Mouse (Mus musculus) midbrain, embryonic 14.5 days (tissue): ENCODE results near the gene Tgfbr2. TPM values are rescaled to one million over a fixed set of nuclear protein-coding genes. Genes with fewer than 3 reads are reported as not detected.

Experiments used
- ATAC-seq: fragments of 200-750 bp; cut with Nextera tagmentation; 2 replicates; pipeline ENCODE4 v1.8.0; 2017; ENCODE audit warnings: moderate number of reproducible peaks, moderate library complexity; ENCODE audit not compliant: low FRiP score, low TSS enrichment
- DNase-seq: peaks from one replicate; pipeline ENCODE4 v3.0.0-alpha.2; 2015
- H3K27ac ChIP-seq: fragments of 300-500 bp; sonication (generic); replicated peaks from 2 replicates; pipeline ENCODE4 v1.5.1; 2014; ENCODE audit warnings: mild to moderate bottlenecking, low read depth, low read length, moderate library complexity
- H3K27me3 ChIP-seq: fragments of 300-500 bp; sonication (generic); 2 replicates; pipeline ENCODE4 v1.6.1; 2014; ENCODE audit warnings: low read length, control low read depth, mixed read lengths; ENCODE audit not compliant: control insufficient read depth, insufficient read depth
- H3K36me3 ChIP-seq: fragments of 300-500 bp; sonication (generic); 2 replicates; pipeline ENCODE4 v1.6.1; 2014; ENCODE audit warnings: low read length, control low read depth; ENCODE audit not compliant: control insufficient read depth, insufficient read depth
- H3K4me1 ChIP-seq: fragments of 300-500 bp; sonication (generic); 2 replicates; pipeline ENCODE4 v1.6.1; 2014; ENCODE audit warnings: mild to moderate bottlenecking, antibody characterized with exemption, low read length, control low read depth; ENCODE audit not compliant: control insufficient read depth, insufficient read depth
- H3K4me2 ChIP-seq: fragments of 300-500 bp; sonication (generic); 2 replicates; pipeline ENCODE4 v1.6.1; 2014; ENCODE audit warnings: mild to moderate bottlenecking, low read length, moderate library complexity
- H3K4me3 ChIP-seq: fragments of 300-500 bp; sonication (generic); replicated peaks from 2 replicates; pipeline ENCODE4 v1.5.1; 2014; ENCODE audit warnings: low read depth, low read length
- H3K9ac ChIP-seq: fragments of 300-500 bp; sonication (generic); replicated peaks from 2 replicates; pipeline ENCODE4 v1.6.1; 2014; ENCODE audit warnings: mild to moderate bottlenecking, low read length, moderate library complexity
- H3K9me3 ChIP-seq: fragments of 300-500 bp; sonication (generic); 2 replicates; pipeline ENCODE4 v1.6.1; 2016; ENCODE audit warnings: low read length, control low read depth, mixed read lengths; ENCODE audit not compliant: control insufficient read depth
- WGBS: fragments of 180-500 bp; shearing (Covaris S2); extraction: QIAGEN DNeasy Blood & Tissue Kit; methylation state at CpG from one replicate; pipeline ENCODE4 v1.1.7; 2014; 5-methylcytosine and 5-hydroxymethylcytosine counted together
- polyA plus RNA-seq: library from polyadenylated mRNA; unstranded; fragments of >200 nt; fragmentation: Nextera tagmentation; extraction: Ambion mirVana; gene quantifications from 2 replicates; pipeline ENCODE4 v1.2.1, GENCODE M21; 2014

The Tgfbr2 gene
- polyA plus RNA-seq, 1 experiment from 2014 or later: 10.4 TPM

DNA sequence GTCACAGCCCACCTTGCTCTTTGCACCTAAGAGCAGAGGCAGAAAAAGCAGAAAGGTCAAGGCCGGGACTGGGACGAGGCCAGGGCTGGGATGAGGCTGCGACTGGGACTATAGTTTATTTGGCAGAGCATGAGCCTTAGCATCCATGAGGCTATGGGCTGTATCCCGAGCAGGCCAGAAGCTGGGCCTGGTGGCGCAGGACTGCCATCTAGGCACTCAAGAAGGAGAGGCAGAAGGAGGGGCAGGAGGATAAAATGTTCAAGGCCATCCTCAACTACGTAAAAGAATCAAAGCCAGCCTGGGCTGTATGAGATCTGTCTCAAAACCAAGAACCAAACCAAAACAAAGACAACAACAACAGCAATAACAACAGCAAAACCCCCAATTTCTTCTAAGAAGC, 52.6 kb downstream of the Tgfbr2 start:
- no peak for ATAC-seq
- WGBS: 83% methylated on average over 6 of the region's 6 CpGs
- H3K27ac ChIP-seq: no peak overlapping the region

DNA sequence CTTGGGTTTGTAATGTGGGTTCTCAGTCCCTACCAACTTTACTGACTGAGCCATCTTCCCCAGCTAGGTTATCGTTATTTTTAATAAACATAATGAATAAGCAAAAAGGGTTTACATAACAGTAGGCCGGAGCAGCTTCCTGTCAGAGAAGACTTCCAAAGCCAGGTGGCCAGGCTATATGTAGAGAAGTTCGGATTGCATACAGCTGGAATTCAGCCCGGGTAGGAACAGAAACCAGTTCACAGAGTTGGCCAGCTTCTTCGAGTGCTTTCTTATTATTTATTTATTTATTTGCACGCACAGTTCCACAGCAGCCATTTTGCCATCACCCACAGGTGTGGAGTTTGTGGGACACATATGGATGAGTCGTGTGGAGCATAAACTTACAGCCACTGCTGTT, 53.7 kb downstream of the Tgfbr2 start:
- H3K27me3 ChIP-seq: no peaks in the 10 kb centered on the region
- H3K27ac ChIP-seq: no peak overlapping the region
- H3K9me3 ChIP-seq: no peaks in the 10 kb centered on the region
- 91% methylated on average over 7 of the region's 7 CpGs for WGBS
- no peak overlapping the region for H3K4me2 ChIP-seq
- H3K36me3 ChIP-seq: no peaks in the 10 kb centered on the region
- DNase-seq (no peak), ATAC-seq (no peak)
- H3K4me3 ChIP-seq: no peak overlapping the region
- H3K4me1 ChIP-seq: no peaks in the 10 kb centered on the region
- H3K9ac ChIP-seq: no peak overlapping the region

More for the DNA sequence above, 52.6 kb downstream of the Tgfbr2 start:
- no peak overlapping the region for H3K9ac ChIP-seq
- no peak overlapping the region for H3K4me3 ChIP-seq
- H3K27me3 ChIP-seq: no peaks in the 10 kb centered on the region
- H3K4me1 ChIP-seq: no peaks in the 10 kb centered on the region
- H3K4me2 ChIP-seq: no peak overlapping the region
- no peak for DNase-seq
- H3K9me3 ChIP-seq: no peaks in the 10 kb centered on the region
- no peaks in the 10 kb centered on the region for H3K36me3 ChIP-seq

GRCm38 (mm10) chr9:116119990-116120389, 55.2 kb downstream of the Tgfbr2 start:
- 87% methylated on average over 7 of the region's 7 CpGs for WGBS
- Histone ChIP-seq H3K27me3 (no peaks in the 10 kb centered on the region), H3K36me3 (no peaks in the 10 kb centered on the region), H3K9me3 (no peaks in the 10 kb centered on the region), H3K4me1 (no peaks in the 10 kb centered on the region), H3K9ac (no peak overlapping the region), H3K27ac (no peak overlapping the region), H3K4me2 (no peak overlapping the region), H3K4me3 (no peak overlapping the region)
- DNase-seq (no peak), ATAC-seq (no peak)

DNA sequence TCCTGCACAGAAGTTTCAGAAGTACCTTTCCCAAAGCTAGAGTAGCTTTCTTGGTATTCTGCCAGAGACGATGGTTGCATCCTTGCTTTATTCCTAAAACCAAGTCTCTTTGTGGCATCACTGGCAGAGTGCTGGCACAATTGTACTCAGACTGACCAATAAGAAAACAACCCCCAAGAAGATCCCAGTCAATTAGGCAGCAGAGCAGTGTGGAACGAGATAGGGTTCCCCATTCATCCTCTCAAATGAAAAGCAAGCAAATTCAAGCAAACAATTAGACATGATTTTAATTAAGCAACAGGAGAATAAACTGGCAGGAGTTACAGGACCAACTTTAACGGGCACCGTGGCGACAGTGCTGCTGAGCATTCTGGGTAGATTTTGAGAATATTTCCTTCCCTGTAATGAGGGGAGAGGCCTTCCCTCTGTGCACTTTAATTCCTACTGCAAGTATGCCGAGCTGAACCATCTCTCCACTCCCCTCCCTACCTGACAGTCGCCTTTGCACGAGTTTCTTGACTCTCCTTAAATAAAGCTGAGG, 56.8 kb downstream of the Tgfbr2 start:
- DNase-seq (no peak), ATAC-seq (no peak)
- no peak overlapping the region for H3K4me3 ChIP-seq
- H3K27ac ChIP-seq: no peak overlapping the region
- H3K27me3 ChIP-seq: no peaks in the 10 kb centered on the region
- 68% methylated on average over 8 of the region's 8 CpGs for WGBS
- H3K9me3 ChIP-seq: no peaks in the 10 kb centered on the region
- H3K36me3 ChIP-seq: no peaks in the 10 kb centered on the region
- H3K9ac ChIP-seq: no peak overlapping the region
- no peak overlapping the region for H3K4me2 ChIP-seq
- H3K4me1 ChIP-seq: no peaks in the 10 kb centered on the region

DNA sequence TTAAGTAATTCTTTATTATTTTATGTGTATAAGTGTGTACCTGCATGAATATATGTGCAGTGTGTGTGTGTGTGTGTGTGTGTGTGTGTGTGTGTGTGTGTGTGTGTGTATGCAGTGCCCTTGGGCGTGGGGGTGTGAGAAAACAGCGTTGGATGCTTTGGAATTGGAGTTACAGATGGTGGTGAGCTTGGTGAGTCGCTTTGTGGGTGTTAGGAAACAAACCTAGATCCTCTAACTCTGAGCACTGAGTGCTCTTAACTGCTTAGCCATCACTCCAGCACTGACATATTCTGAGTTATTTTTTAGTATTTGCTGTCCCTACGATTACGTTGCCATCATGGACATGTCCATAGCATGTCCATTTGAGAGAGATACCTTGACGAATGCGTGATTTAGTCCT, 59.3 kb downstream of the Tgfbr2 start:
- no peak for DNase-seq
- Histone ChIP-seq H3K36me3 (no peaks in the 10 kb centered on the region), H3K9ac (no peak overlapping the region), H3K4me3 (no peak overlapping the region), H3K27me3 (no peaks in the 10 kb centered on the region), H3K27ac (no peak overlapping the region), H3K4me2 (no peak overlapping the region), H3K4me1 (no peaks in the 10 kb centered on the region), H3K9me3 (no peaks in the 10 kb centered on the region)
- WGBS: 92% methylated on average over 7 of the region's 7 CpGs
- ATAC-seq: no peak

DNA sequence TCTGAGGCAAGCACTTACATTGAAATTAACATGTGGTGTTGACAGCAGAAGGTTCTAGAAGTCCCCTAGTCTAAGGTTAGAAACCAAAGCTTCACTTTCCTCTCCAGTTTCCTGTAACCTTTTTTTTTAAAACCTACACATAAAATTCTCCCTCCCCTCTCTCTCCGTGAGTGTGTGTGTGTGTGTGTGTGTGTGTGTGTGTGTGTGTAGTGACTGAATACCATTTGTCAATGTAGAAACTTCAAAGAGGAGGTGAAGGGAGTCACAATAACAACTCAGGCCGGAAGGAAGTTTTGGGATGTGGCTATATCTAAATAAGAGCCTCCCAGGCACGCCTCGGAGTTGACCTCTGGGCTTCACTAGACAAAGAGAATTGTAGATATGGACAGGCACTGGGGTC, 60.8 kb downstream of the Tgfbr2 start:
- DNase-seq (no peak), ATAC-seq (no peak)
- Histone ChIP-seq H3K4me2 (no peak overlapping the region), H3K9me3 (no peaks in the 10 kb centered on the region), H3K27me3 (no peaks in the 10 kb centered on the region), H3K4me1 (no peaks in the 10 kb centered on the region), H3K4me3 (no peak overlapping the region), H3K9ac (no peak overlapping the region), H3K36me3 (no peaks in the 10 kb centered on the region), H3K27ac (no peak overlapping the region)
- WGBS: 76% methylated on average over 4 of the region's 4 CpGs

- ATAC-seq: no peak
- Histone ChIP-seq H3K4me2 (no peak overlapping the region), H3K36me3 (no peaks in the 10 kb centered on the region), H3K9me3 (no peaks in the 10 kb centered on the region), H3K27me3 (no peaks in the 10 kb centered on the region), H3K9ac (no peak overlapping the region), H3K4me1 (no peaks in the 10 kb centered on the region), H3K27ac (no peak overlapping the region), H3K4me3 (no peak overlapping the region)
- no peak for DNase-seq
- 84% methylated on average over 9 of the region's 9 CpGs for WGBS
Measured at GRCm38 (mm10) chr9:116111149-116111970, 63.8 kb downstream of the Tgfbr2 start.

DNA sequence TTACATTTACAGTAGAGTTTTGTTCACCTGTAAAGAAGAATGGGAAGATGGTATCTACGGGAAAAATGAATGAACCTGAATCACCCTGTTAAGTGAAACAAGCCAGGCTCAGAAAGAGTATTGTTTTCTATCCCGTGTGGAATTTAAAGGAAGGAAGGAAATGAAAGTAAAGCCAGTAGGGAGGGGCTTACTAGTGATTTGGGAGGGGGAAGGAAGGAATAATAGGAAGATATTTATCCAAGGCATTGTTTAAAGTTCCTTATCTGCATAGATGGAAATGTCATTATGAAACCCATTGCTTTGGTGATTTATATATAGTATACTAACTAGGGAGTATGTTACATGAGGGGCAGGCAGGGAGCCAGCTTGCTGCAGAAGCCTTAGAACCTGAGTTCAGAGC, 66.4 kb downstream of the Tgfbr2 start:
- Histone ChIP-seq H3K9me3 (no peaks in the 10 kb centered on the region), H3K4me3 (no peak overlapping the region), H3K27ac (no peak overlapping the region), H3K4me1 (no peaks in the 10 kb centered on the region), H3K36me3 (no peaks in the 10 kb centered on the region), H3K9ac (no peak overlapping the region), H3K27me3 (no peaks in the 10 kb centered on the region), H3K4me2 (no peak overlapping the region)
- no peak for ATAC-seq
- 87% methylated on average over 2 of the region's 2 CpGs for WGBS
- no peak for DNase-seq

- WGBS: 95% methylated on average over 17 of the region's 17 CpGs
- no peak for ATAC-seq
Measured at GRCm38 (mm10) chr9:116104770-116105169, 70.4 kb downstream of the Tgfbr2 start.

More at GRCm38 (mm10) chr9:116104770-116105169, 70.4 kb downstream of the Tgfbr2 start:
- Histone ChIP-seq H3K9me3 (no peaks in the 10 kb centered on the region), H3K4me2 (no peak overlapping the region), H3K4me3 (no peak overlapping the region), H3K27ac (no peak overlapping the region), H3K4me1 (no peaks in the 10 kb centered on the region), H3K9ac (no peak overlapping the region), H3K36me3 (no peaks in the 10 kb centered on the region), H3K27me3 (no peaks in the 10 kb centered on the region)
- DNase-seq: no peak
